Mouse (Mus musculus) C2C12 (cell line): ENCODE data around the gene Mnd1. TPM values are rescaled to one million over a fixed set of nuclear protein-coding genes. Genes with fewer than 3 reads are reported as not detected.

ENCODE experiments used
- H3K27me3 ChIP-seq: one replicate; pipeline ENCODE4 v1.6.1; 2011; ENCODE audit not compliant: control insufficient read depth, insufficient read depth, insufficient read length
- H3K36me3 ChIP-seq: one replicate; pipeline ENCODE4 v1.6.1; 2011; ENCODE audit not compliant: control insufficient read depth, insufficient read depth
- H3K4me3 ChIP-seq: one replicate; pipeline ENCODE4 v1.5.1; 2011; ENCODE audit warnings: mild to moderate bottlenecking, control low read depth; ENCODE audit not compliant: poor library complexity, insufficient read depth, severe bottlenecking
- H3K79me2 ChIP-seq: one replicate; pipeline ENCODE4 v1.6.1; 2011; ENCODE audit not compliant: control insufficient read depth, insufficient read depth
- H3K79me3 ChIP-seq: one replicate; pipeline ENCODE4 v1.6.1; 2011; ENCODE audit warnings: low read depth, control low read depth
- H3ac ChIP-seq: one replicate; pipeline ENCODE3; 2011; ENCODE audit warnings: low read depth; ENCODE audit not compliant: control insufficient read depth, insufficient read length
- CEBPB ChIP-seq: IDR thresholded peaks from one replicate; pipeline ENCODE4 v1.6.1; 2011; ENCODE audit warnings: low read depth, mild to moderate bottlenecking, control low read depth, moderate library complexity
- CTCF ChIP-seq: IDR thresholded peaks from one replicate; pipeline ENCODE4 v1.5.1; 2011; ENCODE audit not compliant: control insufficient read depth, insufficient read depth, insufficient read length
- FOSL1 ChIP-seq: IDR thresholded peaks from one replicate; pipeline ENCODE4 v1.8.0; 2011; ENCODE audit warnings: mild to moderate bottlenecking, low read length; ENCODE audit not compliant: poor library complexity, insufficient read depth, severe bottlenecking
- MAX ChIP-seq: IDR thresholded peaks from one replicate; pipeline ENCODE4 v1.6.1; 2011; ENCODE audit warnings: mild to moderate bottlenecking, control low read depth
- MYOD1 ChIP-seq: IDR thresholded peaks from one replicate; pipeline ENCODE4 v1.6.1; 2011; ENCODE audit warnings: low read depth; ENCODE audit not compliant: control insufficient read depth, insufficient read length
- MYOG ChIP-seq: IDR thresholded peaks from one replicate; pipeline ENCODE4 v1.6.1; 2011; ENCODE audit not compliant: control insufficient read depth, insufficient read length; ENCODE audit errors: extremely low read depth
- USF1 ChIP-seq: IDR thresholded peaks from one replicate; pipeline ENCODE4 v1.6.1; 2011; ENCODE audit warnings: low read depth, mild to moderate bottlenecking, control low read depth, moderate library complexity
- polyA plus RNA-seq: library from polyadenylated mRNA; unstranded; fragments of >200 nt; fragmentation: generic; extraction: Trizol; gene quantifications from one replicate; pipeline ENCODE4 v1.2.1, GENCODE M21; 2012; ENCODE audit warnings: missing spikeins

Mnd1 gene
- polyA plus RNA-seq, 1 experiment: 11.1 TPM

GRCm38 (mm10) chr3:84074777-84075176 lies 80.8 kb downstream of the Mnd1 start:
- H3ac ChIP-seq: no peak overlapping the region
- H3K4me3 ChIP-seq: no peak overlapping the region
- TF ChIP-seq USF1 (no peak), FOSL1 (no peak), MYOD1 (no peak), CEBPB (no peak), MAX (no peak), MYOG (no peak), CTCF (no peak)
- no peaks in the 10 kb centered on the region for H3K36me3 ChIP-seq
- H3K79me3 ChIP-seq: no peaks in the 10 kb centered on the region
- H3K79me2 ChIP-seq: no peaks in the 10 kb centered on the region
- no peaks in the 10 kb centered on the region for H3K27me3 ChIP-seq

GRCm38 (mm10) chr3:84071641-84072040 lies 83.9 kb downstream of the Mnd1 start:
- H3K27me3 ChIP-seq: no peaks in the 10 kb centered on the region

GRCm38 (mm10) chr3:84070811-84071210 lies 84.8 kb downstream of the Mnd1 start:
- H3K79me3 ChIP-seq: no peaks in the 10 kb centered on the region
- no peak overlapping the region for H3K4me3 ChIP-seq
- H3K27me3 ChIP-seq: no peaks in the 10 kb centered on the region
- TF ChIP-seq MYOD1 (no peak), CEBPB (no peak), CTCF (no peak), USF1 (no peak), MYOG (no peak), FOSL1 (no peak), MAX (no peak)
- no peaks in the 10 kb centered on the region for H3K36me3 ChIP-seq
- H3K79me2 ChIP-seq: no peaks in the 10 kb centered on the region
- H3ac ChIP-seq: no peak overlapping the region

More at GRCm38 (mm10) chr3:84071641-84072040, 83.9 kb downstream of the Mnd1 start:
- H3K36me3 ChIP-seq: no peaks in the 10 kb centered on the region
- no peaks in the 10 kb centered on the region for H3K79me2 ChIP-seq
- no peak overlapping the region for H3ac ChIP-seq
- no peak for TF ChIP-seq CEBPB
- no peak for TF ChIP-seq FOSL1
- no peak for TF ChIP-seq MYOD1
- TF ChIP-seq MYOG: no peak
- TF ChIP-seq MAX: no peak
- TF ChIP-seq USF1: no peak
- TF ChIP-seq CTCF: no peak
- H3K79me3 ChIP-seq: no peaks in the 10 kb centered on the region
- H3K4me3 ChIP-seq: no peak overlapping the region

- no peaks in the 10 kb centered on the region for H3K27me3 ChIP-seq
- TF ChIP-seq MYOD1 (no peak), CTCF (no peak)
- H3K36me3 ChIP-seq: no peaks in the 10 kb centered on the region
- H3K79me3 ChIP-seq: no peaks in the 10 kb centered on the region
- H3ac ChIP-seq: no peak overlapping the region
- H3K4me3 ChIP-seq: no peak overlapping the region
- no peaks in the 10 kb centered on the region for H3K79me2 ChIP-seq
These were observed 86.5 kb downstream of the Mnd1 start for GRCm38 (mm10) chr3:84068831-84069709.

- Histone ChIP-seq H3K79me2 (no peaks in the 10 kb centered on the region), H3ac (no peak overlapping the region), H3K27me3 (no peaks in the 10 kb centered on the region), H3K36me3 (no peaks in the 10 kb centered on the region), H3K79me3 (no peaks in the 10 kb centered on the region), H3K4me3 (no peak overlapping the region)
- TF ChIP-seq USF1 (no peak), MAX (no peak), MYOD1 (no peak), FOSL1 (no peak), MYOG (no peak), CEBPB (no peak), CTCF (no peak)
These were observed 89.8 kb downstream of the Mnd1 start for GRCm38 (mm10) chr3:84065825-84066224.

- no peaks in the 10 kb centered on the region for H3K36me3 ChIP-seq
- TF ChIP-seq USF1 (no peak), MAX (no peak), MYOG (no peak), CTCF (no peak), FOSL1 (no peak), CEBPB (no peak), MYOD1 (no peak)
- no peak overlapping the region for H3K4me3 ChIP-seq
- H3ac ChIP-seq: no peak overlapping the region
- no peaks in the 10 kb centered on the region for H3K79me2 ChIP-seq
- H3K27me3 ChIP-seq: no peaks in the 10 kb centered on the region
- no peaks in the 10 kb centered on the region for H3K79me3 ChIP-seq
These were observed 92.1 kb downstream of the Mnd1 start for GRCm38 (mm10) chr3:84063369-84063914.
